Mouse (Mus musculus) 416B (cell line): ENCODE data around the gene Pitpnm3.

Source experiments
- DNase-seq: peaks from one replicate; pipeline ENCODE4 v3.0.0; 2011; ENCODE audit warnings: low read depth

Gene Pitpnm3

DNA sequence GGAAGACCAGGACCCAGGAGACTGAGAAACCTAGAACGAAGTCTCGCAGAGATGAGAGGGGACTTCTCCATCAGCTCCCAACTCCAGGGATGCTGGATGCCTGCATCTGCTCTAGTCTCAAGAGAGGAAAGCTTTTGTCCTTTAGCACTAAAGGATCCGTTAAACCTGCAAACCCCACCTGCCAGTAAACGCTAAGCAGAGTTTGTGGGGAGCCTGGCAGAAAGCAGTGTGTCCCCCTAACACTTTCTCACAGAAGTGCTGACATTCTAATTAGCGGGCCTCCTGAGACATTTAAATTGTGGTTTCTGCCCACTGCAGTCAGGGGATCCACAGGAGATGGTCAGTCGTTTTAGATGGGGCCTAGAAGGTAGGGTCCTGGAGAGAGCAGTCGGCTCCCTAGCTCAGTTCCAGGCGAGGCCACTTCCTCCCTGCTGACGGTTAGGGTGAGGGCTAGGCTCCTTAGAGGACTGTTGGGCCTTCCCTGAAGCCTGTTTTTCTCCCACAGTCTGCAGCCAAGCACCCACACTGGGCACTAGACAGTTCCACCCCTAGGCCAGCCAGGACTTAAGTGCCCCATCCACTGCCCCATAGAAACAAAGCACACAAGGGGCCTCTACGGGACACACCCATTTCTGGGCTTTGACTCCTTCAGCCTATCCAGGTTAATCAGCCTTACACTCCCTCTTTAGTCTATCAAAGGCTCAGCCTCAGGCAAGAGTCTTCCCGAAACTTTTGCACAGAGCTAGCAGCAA lies 829 bp upstream of the Pitpnm3 start:
- DNase-seq, result no peak

DNA sequence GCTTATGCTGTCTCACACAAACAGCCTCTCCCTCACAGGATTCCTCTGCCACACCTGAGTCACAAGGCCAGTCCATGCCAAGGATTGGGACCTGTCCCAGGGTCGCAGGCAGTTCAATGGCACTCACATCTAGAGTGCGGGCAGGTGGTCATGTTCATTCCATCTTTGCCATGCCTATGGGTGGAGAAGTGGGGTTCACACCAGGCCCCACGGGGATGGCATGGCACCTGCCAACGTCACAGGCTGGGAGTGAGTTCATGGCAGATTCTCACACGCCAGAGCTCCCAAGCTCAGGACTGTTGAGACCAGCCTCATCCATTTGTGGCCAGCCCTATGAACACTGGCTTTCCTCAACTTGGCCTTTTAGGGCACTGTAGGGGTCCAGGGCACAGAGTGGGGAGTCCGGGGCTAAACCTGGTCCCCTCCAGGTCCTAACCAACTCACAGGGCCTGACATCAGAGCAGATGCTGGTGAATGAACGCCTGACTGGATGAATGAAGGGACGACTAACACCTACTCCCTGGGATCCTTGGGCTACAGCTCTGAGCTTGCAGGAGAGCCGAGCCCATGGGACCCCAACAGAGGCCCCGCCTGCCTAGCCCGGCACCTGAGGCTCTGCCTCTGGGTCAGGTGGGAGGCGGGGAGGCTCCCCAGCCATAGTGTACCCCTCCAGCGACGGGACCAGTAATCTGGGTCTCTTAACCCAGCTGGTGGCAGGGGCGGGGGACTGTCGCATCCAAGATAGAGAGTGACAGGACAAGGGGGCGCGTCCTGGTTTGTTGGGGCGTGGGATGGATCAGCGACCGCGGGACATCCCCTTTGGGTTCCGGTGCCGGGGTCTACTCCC lies 819 bp downstream of the Pitpnm3 start:
- DNase-seq, result no peak

DNA sequence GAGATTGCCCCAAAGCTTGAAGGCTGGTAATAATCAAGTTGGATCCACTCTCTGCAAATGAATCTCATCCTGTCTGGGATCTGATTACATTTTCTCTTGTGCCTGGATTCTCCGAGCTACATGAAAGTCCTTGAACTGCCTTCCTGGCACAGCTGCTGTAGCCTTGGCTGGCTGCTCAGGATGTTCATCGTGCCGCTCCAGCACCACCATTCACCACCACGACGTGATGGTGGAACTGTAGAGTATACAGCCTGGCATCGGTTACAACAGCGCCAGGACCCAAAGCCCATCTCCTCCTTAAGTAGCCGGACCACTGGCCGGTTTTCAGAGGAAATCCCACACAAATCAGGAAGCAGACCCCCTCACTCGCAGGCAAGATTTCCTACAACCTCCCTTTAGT lies 2.5 kb downstream of the Pitpnm3 start:
- DNase-seq, result no peak

DNA sequence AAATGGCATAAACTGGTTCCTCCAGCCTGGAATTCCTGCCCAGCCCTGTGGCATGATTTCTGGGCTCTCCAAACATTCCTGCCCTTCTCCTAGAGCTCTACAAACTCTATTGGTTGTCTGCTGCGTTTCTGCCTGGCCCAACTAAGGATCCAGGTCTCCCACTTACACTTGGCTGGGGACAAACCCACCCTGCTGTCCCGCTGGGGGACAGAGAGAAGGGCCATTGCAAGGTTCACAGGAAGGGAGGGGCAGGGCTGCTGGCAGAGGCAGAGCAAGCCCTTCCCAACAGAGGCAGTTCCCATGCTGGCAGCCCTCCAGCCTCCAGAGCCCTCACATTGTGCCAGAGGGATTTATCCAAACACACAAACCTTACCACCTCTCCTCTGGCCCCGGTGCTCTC lies 3.3 kb downstream of the Pitpnm3 start:
- DNase-seq, result no peak

GRCm38 (mm10) chr11:72131697-72132096 lies 3.9 kb downstream of the Pitpnm3 start:
- DNase-seq, result no peak

- DNase-seq, result no peak
These were observed 4.7 kb downstream of the Pitpnm3 start for GRCm38 (mm10) chr11:72130905-72131304.

DNA sequence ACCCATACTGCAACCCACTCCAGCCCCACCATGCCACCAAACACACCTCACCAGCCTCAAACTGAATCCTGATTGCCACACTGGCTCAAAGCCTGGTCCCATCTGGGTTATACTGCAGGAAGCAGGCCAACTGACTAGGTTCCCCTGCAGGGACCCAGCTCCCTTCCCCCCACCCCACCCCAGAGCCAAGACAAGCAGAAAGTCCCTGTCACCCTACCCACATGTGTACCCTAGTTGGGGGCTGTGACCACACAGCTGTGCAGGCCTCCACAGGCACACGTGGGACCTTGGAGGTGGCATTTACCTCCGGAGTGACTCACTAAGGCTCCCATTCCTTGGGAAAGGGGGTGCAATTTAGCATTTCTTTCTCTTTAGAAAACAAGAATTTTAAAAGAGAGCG lies 5.1 kb downstream of the Pitpnm3 start:
- DNase-seq, result no peak

DNA sequence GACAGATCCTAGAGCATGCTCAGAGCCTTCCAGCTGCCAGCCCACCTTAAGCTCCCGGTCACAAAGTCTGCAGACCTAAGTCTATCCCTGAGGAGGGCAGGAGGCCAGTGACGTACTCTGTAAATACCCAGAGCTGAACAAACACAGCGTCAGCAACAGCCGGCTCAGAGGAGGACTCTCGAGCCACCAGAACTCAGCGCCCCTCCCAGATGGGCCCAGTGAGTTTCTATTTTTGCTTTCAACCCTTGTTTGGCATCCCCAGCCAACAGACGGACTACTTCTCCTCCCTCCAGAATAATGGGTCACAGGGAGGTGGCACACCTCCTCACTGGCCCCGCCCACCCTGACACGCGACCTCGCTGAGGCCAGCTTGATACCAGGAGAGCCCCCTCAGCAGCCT lies 5.6 kb downstream of the Pitpnm3 start:
- no peak for DNase-seq

DNA sequence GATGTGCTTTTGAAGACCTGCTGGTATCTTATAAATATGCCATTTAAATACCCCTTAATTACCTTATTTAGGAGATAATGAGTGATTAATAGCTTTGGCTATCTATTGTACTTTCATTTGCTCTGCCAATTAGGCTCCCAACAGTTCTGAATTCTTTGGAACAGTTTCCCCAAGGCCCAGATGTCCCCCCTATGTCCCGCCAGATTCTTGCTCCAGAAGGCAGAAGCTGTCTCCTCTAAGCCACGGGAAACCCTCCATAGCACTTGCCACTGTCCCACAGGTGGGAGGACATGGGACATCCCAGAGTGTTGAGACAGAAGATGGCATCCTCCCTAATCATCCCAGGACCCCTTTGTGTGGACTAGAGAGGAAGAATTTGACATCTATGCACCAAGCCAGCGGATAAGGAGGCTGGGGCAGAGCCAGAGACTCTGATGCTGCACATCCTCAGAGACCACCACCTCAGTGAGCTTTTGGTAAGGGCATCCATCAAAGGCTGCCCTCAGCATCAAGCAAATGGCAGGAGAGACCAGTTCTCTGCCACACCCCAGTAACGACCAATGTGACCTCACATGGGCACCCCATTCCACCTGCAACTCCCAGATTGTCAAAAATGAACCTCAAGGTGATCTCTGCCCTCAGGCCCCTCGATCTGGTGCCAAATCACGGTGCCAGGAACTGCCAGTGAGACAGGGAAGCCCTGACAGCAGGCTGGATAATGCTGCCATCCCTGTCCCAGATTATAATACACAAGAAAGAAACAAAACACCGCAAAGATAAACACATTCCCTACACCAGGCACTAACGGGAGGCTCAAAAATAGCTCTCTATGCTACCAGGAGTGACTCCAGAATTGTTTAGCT lies 6.3 kb downstream of the Pitpnm3 start:
- no peak for DNase-seq

- no peak for DNase-seq
These were observed 8.0 kb downstream of the Pitpnm3 start for GRCm38 (mm10) chr11:72127450-72128189.

DNA sequence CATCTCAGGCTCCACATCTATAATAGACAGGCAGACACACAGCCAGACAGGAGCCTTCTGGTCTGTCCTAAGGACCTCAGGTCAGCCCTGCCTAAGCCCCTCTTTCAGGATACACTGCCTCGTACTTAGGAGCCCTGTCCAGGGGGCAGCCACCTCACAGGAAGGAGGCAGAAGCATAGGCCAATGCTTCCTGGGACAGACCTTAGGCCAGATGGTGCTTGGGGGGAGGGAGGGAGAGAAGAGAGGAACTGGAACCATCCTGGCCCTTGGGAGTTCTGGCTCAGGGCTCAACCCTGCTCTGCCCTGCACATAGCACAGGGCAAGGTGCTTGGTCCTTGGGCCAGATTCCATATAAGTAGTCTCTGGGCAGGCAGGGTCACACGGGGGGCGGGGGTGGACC lies 9.8 kb downstream of the Pitpnm3 start:
- DNase-seq, result no peak

- no peak for DNase-seq
These were observed 12.0 kb downstream of the Pitpnm3 start for GRCm38 (mm10) chr11:72123531-72123930.

DNA sequence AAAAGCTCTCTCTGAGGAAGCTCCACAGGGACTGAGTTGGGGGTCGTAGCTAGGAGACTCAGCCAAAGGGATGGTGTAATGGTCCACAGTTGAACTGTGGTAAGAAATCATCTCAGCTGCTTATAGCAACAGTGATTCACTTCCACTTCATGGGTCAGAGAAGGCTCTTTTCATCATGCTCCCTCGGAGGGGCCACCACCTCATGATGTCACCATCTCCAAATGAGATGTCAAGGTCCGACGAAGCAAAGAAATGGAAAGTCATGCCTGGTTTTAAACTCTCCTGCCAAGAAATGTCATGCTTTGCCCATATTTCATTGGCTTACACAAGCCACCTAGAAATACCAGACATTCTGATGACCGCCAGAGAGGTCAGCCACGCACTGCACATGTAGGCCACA lies 15.2 kb downstream of the Pitpnm3 start:
- DNase-seq, result no peak

- DNase-seq, result no peak
These were observed 16.9 kb downstream of the Pitpnm3 start for GRCm38 (mm10) chr11:72118630-72119029.

DNA sequence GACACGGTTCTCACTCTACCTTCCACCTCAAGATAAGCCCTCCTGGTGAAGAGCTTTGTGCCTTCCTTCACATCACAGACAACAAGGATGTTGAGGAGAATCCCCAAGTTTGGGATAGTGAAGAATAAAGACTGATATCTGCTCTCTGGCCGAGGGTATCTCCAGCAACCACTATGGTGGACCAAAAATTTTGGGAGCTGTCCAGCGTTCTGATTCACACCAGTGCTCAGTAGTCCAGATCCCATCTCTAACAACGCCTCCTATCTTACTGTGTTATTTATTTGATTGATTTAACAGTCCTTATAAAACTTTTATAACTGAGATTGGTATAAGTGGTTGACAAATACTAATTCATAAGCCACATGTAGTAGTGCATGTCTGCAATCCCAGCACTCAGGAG lies 22.3 kb downstream of the Pitpnm3 start:
- DNase-seq, result peak; percentile 5

GRCm38 (mm10) chr11:72110726-72111125 lies 24.9 kb downstream of the Pitpnm3 start:
- no peak for DNase-seq

DNA sequence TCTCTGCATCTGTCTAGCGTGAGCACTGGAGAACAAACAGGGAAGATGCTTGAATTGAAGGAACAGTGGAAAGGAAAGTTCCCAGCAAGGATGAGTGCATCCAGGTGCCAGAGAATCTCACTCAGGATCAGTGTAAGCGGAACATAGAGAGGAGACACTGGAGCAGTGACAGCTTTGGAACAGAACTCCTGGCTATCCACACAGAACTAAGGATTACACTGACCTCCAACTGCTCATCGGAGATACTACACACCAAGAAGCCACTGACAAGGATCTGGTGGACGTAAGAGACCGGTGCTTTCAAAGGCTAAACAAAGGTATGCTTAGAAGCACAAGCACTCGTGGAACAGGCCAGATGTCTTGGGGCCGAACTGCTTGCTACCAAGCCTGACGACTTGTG lies 31.4 kb downstream of the Pitpnm3 start:
- DNase-seq, result no peak

GRCm38 (mm10) chr11:72103530-72103929 lies 32.0 kb downstream of the Pitpnm3 start:
- no peak for DNase-seq

DNA sequence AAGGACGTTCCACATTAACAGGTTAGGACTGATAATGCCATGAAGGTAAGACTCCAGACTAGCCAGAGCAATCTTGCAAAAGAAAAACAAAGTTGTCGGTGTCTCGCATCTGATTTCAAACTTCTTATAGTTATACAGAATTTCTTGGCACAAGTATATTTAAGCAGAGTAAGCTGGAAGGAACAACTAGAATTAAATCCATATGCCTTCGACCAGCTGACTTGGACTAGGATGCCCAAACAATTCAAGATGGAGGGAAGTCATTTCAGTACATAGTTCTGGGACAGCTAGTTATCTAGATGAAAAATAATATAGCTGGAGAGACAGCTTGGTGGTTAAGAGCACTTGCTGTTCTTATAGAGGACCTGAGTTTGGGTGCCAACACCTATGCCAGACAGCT lies 34.6 kb downstream of the Pitpnm3 start:
- DNase-seq, result no peak

- no peak for DNase-seq
These were observed 36.4 kb downstream of the Pitpnm3 start for GRCm38 (mm10) chr11:72099181-72099580.

- DNase-seq, result no peak
These were observed 37.6 kb downstream of the Pitpnm3 start for GRCm38 (mm10) chr11:72098027-72098426.

DNA sequence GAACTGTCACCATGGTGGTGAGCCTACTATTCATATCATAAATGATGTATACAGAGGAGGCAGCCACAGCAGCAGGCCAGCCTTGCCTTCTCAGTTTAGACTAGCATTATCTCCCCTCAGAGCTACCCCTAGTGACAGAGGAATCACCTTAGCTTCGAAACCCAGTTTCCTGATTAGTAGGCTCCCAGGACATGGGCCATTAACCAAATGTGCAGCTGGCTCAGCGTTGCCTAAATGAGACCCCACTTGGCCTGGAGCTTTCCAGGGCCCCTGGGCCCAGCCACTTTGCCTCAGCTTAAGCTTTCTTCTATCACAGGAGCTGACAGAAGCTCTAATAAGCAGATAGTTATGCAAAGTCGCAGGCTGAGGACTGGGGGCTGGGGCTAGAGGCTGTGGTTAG lies 39.6 kb downstream of the Pitpnm3 start:
- no peak for DNase-seq
